Mouse (Mus musculus) heart, postnatal 25 days (tissue): Measurements from ENCODE around the gene Cdkn2b. TPM values are rescaled to one million over a fixed set of nuclear protein-coding genes. Genes with fewer than 3 reads are reported as not detected.

Source experiments
- DNase-seq: peaks from one replicate; pipeline ENCODE4 v3.0.0; 2022; ENCODE audit warnings: low spot score
- intact Hi-C: fragments of 180-260 bp; cut with DNase I; formaldehyde crosslinking; loops from one replicate; pipeline ENCODE4 v1.15.1; 2025
- total RNA-seq, 2 experiments: library from RNA; stranded (reverse); gene quantifications; 2 replicates each; pipeline ENCODE4 v1.2.3; 2021

Gene Cdkn2b
- total RNA-seq, 2 experiments from 2014 or later = 0.65 to 0.87 TPM

GRCm38 (mm10) chr4:89257768-89258167 lies 53.1 kb downstream of the Cdkn2b start:
- intact Hi-C loops = no loop called here
- no peak for DNase-seq

Other genes starting within 250 kb of the Cdkn2b start
- gene Mtap, start 173.9 kb downstream of the Cdkn2b start, total RNA-seq = 10 to 100 TPM; 21.3 to 21.8 TPM
- gene Cdkn2a, start 16.4 kb downstream of the Cdkn2b start, total RNA-seq = not detected